Mouse (Mus musculus) embryo, embryonic 11.5 days (tissue): Measurements from ENCODE around the gene Trib2.

Experiments used
- DNase-seq: peaks from one replicate; pipeline ENCODE4 v3.0.0-alpha.2; 2012; ENCODE audit warnings: low read depth, low spot score

Trib2 gene

DNA sequence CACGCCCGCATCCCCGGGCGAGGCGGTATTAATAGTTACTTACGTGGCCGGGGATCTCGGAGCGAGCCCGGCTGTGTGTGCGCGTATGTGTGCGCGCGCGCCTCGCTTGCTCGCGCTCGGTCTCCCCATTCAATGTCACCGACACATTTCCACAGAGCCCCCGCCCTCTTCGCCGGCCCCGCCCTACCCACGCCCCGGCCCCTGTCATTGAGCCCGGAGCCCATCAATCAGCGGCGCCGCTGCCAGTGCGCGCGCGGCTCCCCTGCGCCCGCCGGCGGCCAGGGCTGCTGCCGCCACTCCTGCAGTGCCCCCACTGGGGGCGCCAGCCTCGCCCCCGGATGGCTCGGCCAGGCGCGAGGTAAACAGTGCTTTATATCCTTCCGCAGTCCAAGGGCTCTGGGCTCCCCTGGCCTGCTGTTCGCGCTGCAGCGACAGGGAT, at the start of gene Trib2:
Gene Trib2 (minus strand): TSS at position 183 of the 439 bp plus-strand sequence.
- peak; percentile 89 for DNase-seq

DNA sequence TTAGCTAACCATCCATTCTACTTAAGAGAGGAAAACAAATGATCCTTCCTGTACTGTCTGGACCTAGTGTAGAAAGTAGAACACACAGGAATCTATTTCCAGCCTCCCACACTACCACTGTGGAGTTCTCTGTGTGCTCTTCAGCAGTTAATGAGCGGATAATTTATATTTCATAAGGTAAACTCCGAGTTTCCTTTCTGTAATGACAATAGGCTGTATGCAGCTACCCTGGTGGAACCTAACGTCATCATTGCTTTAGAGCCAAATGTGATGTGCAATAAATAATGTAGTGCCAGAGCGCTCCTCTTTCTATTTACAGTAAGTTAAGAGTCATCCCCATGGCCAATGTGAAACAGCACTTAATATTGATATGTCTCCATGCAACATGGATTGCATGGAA, 41.3 kb upstream of the Trib2 start:
- DNase-seq: no peak

DNA sequence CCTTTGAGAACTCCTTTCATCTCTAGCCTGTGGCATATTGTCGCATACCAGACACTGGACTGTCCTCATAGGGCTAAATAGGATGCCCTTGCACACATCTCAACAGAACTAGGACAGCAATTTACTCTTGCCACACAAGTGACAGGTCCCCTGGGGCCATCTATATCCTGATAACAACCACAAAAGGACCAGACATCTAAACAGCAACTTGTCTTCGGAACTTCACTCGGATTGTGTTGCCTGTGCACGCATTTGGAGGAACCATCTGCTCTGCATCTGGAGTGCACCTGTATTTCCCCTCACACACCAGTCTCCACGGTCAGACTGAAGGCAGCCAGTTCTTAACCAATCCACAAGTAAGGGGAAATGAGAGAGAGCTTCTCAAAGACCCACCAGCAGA, 39.2 kb upstream of the Trib2 start:
- DNase-seq: no peak

DNA sequence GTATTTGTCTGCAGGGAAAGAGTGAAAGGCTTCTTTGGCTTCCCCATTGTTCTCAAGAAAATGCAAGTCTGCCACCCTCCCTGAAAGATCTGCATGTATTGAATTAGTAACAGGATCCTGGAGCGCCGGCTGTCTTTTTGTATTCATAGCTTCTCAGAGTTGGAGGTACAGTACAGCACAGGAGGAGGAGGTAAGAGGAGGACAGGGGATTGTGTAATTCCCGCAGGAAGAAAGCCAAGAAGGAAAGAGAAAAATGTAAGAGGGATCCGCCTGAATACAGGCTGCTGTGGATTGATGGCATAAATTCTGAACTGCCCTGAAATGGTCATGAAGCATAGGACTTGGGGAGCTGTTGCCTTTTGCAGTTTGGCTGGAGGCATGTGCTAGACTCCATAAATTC, 36.1 kb upstream of the Trib2 start:
- DNase-seq: no peak

DNA sequence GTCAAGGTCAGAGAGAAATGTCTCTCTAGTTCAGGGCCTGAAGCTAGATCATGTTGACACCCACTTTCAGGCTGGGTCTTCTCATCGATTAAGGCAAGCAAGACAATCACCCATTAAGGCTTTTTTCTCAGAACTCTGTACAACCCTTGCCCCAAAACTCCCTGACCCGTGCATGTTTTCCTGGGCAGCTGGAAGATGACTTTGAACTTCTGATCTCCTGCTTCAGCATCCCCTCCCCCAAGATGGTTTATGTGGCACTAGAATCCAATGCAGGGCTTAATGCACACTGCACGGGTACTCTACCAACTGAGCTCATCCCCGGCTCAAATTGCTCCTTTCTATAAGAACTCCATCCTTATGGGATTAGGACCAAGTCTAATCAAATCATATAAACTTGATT, 35.3 kb upstream of the Trib2 start:
- no peak for DNase-seq

DNA sequence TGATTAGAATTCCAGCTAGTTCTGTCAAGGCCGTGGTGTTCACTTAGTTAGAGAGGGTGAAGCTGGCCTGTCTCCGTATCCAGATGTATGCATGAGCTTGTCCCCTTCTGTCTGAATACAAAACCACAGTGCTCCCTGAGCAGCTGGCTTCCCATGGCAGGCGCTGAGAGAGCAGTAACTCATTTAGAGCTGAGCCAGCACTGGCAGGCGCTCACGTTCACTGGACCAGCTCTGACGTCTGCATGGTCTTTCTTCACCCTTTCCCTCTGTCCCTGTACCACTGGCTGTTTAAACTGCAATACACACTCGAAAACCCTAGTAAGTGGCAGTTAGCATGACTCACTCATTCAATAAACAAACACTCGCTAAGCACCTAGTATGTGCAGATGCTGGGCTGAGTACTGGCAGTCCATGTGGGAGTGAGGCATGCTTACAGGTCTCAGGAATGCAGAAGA, 33.7 kb upstream of the Trib2 start:
- DNase-seq: no peak

DNA sequence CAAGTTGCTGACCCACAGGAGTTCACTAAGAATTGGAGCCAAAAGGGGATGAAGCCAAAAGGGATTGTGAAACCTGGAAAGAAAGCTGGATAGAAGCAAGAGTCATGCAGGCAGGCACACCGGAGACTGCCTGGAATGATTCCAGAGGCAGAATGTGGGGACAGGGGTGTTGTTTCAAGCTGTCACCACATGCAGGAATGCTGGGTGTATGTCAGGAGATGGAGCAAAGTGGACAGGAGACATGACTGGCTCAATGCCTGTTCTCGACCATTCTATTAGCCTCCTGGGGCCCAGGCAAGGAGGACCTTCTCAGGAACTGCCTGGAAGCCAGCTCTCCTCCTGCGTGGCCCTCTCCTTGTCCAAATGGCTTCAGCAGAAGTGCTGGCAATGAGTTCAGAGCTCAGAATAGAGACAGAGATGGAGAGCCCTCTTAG, 33.2 kb upstream of the Trib2 start:
- no peak for DNase-seq

DNA sequence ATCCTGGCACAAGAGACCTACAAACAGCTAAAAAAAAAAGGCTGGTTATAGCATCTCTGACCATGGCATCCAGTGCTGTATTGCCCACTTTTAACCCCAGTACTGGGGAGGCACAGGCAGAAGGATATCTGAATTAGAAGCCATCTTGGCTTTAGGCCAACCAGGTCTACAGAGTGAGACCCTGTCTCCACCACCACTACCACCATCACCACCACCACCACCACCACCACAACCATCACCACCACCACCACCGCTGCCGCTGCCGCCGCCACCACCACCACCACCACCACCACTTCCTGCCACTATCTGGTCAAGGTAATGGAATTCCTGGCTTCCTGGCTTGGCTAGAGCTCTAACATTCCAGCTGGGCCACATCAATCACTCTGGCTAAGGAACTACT, 31.7 kb upstream of the Trib2 start:
- DNase-seq: no peak

DNA sequence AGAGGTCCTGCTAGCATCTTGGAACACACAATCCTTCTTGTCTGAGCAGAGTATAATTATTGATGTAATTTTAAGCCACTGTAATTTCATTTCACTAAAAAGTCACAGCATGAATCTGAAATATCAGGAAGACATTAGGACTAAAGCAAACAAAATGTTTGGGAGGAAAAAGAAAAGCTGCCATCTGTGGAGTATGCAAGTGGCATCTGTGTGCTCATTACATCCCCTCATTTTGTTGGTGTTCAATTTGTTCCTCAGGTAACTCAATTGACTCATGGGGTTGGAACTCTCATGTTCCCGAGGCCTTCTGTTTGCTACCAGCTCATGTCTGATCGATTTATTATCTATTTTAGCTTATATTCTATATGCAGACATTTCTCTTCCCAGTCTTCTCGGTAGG, 28.0 kb upstream of the Trib2 start:
- no peak for DNase-seq

DNA sequence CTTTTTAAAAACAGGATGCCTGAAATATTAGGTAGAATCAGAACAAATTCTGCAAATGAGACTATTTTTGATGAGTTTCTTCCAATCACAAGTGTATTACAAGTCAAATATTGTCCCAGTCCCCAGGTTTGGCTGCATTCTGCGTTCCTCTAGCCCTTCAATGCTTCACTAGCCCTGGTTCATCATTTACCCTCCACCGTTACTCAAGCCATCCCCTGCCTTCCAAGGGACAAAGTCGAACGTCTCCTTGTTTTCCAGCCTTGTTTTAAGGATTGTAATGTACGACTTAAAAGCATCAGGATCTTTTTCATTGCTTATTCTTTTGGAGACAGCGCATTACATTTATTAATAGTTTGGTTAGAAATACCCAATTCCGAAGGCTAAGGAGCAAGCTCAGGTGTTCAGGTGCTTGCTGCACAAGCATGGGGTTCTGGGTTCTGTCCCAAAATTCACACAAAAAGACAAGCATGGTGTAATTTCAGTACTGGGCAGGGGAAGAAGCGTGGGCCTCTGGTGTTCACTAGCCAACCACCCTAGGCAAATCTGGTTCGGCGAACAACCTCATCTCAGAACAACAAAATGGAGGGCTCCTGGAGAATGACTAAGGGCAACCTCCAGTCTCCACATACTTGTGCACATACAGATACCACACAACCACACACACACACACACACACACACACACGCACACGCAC, 24.3 kb upstream of the Trib2 start:
- no peak for DNase-seq

DNA sequence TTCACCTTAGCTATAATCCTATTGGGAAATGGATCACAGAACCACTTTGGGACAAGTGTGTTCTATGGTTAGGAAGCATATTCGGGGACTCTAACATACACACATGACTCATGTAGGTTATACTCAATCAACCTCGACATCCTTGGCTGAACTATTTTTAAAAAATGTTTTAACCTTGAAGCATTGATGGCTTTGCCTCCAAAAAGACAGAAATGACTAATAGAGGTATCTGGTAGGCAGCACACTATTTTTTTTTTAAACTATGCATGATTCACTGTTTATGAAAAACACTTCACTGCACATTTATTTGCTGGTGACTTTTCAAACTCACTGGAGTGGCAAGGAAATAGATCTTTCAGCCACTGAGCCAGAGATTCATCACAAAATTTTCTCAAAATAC, 21.5 kb upstream of the Trib2 start:
- no peak for DNase-seq

DNA sequence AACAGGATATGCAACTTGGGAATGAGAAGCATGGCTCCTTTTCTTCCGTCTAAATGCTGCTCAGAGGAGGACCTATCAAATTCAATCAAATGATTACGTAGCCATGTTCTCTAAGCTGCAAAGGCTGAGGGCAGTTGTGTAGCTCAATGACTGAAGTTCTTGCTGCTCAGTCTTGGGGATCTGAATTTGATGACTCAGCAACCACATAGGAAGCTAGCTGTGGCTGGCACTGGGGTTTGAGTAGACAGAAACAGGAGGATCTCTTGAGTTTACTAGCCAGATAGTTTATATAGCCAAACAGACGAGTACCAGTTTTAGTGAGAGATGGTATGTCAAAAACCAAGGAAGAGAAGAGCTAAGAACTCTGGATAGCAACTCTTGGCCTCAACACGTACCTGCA, 20.8 kb upstream of the Trib2 start:
- no peak for DNase-seq

DNA sequence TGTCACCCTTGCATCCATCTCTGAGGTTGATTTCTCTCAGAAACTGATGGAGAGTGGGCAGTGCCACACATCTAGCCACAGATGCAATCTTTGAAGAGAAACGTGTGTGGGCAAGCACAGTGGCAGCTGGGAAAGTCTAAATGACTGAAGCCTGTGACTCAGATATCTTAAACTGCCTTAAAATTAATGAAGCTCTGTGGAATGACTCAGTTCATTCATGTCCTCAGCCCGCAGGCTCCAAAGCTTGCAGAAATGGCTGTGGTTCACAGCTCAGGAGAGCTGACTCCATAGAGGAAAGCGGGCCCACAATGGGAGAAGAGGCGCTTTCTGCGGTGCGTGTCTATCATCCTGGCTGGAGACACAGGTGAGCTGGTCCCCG, 15.9 kb upstream of the Trib2 start:
- no peak for DNase-seq

DNA sequence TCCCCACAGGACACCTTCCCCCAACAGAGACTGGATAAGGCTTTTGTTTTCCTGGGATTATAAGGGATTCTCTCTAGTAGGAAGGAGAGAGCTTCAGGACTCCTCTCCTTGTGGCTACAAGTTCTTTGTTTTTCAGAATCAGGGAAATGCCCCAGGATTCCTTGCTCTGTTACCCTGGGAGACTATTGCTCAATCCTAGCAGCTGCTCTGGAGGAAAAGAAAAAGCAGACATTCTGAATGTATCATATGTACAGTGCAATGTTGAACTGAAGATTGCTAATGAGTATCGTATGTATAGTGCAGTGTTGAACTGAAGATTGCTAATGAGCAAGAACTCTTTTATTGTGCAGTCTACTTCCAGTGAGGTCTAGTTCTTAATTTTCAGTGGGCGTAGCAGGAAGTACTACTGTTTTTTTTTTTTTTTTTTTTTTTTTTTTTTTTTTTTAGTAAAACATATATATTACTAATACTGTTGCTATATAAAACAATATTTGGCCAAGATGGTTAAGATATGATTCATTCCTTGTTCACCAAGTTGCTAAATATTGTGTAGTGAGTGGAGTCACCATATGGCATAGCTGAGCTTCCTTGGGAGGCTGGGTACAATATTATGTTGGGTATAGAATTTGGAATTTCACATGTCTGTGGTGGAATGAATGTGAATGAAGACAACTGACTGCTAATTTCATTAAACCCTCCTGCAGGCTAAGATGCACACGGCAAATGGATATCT, 15.4 kb upstream of the Trib2 start:
- DNase-seq: no peak

DNA sequence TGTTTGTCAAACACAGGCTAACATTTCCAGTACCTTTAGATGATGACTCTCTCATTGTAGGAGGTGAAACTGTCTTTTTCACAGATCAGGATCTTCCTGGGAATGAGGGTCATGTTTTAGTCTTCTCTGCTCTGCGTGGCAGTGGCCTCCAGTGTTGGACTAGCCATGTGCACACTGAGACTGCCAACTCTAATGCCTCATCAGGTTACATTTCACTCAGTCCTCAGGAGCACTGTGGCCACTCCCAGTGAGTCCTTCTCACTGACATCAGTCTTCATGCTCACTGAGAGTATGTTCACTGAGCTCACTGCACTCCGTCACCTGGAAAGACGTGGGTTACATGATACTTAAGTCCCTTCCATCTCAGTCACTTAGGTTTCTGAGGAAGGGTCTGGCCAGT, 14.0 kb upstream of the Trib2 start:
- DNase-seq: no peak

DNA sequence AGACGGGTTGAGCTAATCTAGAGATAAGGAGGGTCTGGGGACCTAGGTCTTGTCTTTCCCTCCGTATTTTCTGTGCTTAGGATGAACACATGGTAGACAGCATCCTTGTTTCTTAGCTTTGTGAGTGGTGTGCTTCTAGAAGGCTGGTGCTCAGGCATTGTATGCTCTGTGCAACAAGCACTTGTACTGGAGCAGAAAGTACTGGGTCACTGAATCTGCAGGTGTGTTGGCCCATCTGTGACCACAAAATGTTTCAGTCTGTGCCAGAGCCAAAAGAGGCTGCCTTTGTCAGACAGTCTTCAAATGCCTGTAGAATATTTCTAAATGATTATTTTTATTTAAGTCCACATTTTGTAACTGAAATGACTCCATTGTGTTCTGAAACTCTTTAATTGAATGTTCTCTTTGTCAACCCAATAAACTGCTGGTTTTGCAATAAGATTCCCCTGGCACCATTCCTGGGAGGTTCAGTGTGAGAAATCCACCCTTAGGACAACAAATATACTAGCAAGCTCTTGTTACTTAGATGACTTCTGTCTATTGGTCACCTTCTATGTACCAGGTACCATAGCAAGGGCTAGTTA, 12.2 kb upstream of the Trib2 start:
- DNase-seq: no peak

DNA sequence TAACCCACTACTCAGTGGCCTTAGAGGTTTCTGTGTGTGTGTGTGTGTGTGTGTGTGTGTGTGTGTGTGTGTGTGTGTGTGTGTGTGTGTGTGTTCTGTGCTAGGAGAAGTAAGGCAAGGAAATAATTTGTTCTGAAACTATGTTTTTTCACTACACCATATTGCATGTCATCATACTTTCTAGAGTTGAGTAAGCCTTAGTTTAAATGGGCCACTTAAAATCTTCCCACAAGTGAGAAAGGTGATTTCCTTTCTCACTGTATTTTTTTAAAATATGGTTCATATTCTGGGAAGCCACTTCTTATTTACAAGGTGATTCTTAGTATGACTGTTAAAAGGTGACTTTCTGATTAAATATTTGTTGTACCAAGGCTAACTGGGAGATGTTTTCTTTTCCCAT, 4.3 kb upstream of the Trib2 start:
- no peak for DNase-seq

DNA sequence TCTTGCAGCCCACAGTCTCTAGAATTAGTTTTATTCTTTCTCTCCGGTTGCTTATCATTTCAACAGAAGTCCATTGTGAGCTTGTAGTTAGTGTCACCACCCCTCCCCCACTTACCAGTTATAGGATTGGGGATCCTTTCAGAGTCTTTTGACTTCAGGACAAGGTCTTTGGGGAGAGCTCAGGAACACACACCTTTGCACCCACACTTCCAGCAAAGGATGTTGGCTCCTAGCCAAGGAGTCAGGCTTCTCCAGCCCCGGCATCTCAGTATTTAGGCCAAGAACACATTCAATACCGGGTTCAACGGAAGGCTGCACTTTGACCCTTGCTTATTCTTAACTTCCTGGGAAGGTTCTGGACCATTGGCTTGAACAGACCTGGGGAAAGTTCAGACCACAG, 643 bp upstream of the Trib2 start:
- no peak for DNase-seq

DNA sequence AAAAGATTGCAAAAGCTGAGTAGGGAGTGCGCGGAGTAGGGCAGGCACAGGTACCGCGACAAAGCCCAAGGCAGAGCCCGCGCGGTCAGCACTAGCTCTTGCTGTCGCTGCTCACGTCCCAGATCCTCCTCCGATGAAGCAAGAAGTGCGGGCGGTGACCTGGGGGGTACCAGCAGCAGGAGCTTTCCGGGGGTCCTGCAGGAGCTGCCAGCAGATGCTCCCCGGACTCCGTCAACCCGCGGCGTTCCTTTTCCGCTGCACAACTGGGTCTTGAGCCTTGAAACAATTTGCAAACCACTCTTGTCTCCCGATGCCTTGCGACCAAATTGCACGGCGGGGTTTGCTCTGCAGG, 492 bp downstream of the Trib2 start:
- DNase-seq: no peak

DNA sequence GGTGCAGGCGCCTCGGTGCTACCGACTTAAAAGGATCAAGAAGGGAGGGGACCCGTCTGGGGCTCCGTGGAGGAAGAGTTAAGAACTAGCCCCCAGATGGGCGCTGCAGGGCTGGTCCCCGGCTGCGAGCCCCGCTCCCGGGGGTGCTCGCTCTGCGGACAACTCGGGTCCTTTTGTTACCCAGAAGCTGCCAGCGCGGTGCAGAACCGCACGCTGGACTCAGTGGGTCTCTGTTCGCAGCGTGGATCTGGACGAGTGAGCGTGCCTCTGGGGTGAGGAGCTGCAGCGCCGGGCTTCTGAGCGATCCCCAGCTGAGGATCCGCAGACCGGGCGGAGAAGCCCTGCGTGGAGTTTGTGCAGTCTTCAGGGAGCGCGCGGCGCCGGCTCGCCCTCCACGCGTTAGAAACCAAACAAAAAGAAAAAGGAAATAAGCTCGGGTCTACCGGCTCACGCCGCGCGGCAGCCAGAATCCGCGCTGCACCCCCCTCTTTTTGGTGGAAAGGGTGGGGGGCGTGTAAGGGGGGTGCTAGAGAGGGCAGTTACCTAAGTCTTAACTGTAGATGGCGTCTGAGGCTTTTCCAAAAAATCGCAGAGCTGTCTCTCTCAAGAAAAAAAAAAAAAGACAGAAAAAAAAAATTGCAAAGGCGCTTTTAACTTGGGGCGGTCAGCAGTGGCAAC, 1.0 kb downstream of the Trib2 start:
- DNase-seq: peak; percentile 59

DNA sequence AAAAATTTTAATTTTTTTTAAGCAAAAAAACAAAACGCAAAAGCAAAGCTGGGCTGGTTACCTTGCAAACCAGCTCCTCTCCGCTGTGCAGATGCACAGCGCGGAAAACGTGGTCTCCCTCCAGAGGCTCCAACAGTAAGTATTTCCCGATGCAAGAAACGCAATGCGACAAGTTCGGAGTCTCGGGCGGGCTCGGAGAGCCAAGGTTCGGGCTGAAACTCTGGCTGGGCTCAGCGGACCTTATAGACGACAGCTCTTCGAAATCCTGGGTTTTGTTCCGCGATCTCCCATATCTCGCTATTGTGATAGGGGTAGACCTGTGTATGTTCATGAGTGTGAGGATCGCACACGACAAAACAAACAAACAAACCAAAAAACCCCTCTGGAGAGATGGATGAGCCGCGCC, 1.5 kb downstream of the Trib2 start:
- DNase-seq: no peak

DNA sequence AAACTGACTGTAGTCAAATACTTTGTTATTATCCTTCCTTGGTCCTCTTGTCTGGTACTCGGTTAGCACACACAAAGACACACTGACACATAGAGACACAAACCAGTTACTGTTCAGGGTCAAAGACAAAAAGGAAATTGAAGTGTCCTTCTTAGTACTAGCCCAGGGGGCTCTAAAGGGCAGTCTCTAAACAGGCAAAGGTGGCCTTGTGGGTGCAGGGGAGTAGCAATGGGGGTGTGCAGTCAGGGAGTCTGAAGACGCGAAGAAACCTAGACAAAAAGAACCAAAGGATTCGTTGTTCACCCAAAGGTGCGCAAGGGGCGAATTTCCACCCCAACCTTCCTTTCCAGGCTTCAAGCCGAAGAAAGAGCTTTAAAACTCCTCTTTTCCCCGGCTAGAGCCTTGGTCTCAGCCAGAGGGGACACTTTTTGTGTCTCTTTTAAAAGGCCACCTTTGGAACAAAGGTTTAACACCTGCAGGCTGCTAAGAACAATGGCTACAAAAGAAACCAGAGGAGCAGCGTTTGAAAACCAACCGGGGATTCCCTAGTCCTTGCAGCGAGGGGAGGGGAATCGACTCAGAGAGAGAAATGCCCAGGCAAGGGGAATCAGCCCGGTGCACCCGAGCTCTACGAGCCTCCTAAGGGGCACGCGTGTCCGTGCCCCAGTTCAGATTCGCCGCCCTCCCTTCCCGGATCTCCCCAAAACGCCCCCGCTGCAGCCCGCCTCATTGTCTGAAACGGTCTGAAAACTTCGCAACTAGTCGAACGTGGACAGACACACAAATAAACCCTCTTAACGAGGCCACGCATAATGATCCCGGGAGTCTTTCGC, 2.3 kb downstream of the Trib2 start:
- DNase-seq: no peak
